8 mouse cellular contexts compared by ENCODE assay signal in the genomic region with DNA sequence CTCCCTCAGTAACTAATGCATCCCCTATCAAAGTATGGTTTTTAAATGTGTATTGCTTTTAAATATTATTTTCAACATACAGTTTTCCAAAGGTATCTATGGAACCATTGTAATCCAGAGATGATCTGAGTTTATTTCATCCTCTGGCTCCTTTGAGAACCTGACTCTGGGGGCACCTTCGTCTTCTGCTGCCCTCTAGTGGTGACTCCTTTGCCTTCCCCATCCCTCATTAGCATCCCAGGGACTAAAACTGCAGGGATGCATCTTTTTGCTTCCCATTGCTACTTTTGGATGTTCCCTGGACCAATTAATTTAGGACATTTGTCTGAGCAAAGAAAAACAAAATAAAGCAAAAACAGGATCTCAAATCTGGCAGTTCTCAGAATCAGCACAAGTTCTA.
DNase-seq lines count a peak whose midpoint lies in the region; ATAC-seq and TF ChIP-seq lines count a peak whose summit lies in the region.

No protein-coding gene starts in this region.

- 0% methylated on average over 1 of the region's 1 CpGs for WGBS in embryonic facial prominence, embryonic 10.5 days
- 3% methylated on average over 1 of the region's 1 CpGs for WGBS in hindbrain, postnatal 0 days

- no peaks in the 10 kb centered on the region for H3K27me3 ChIP-seq in embryonic facial prominence, embryonic 10.5 days (replicated peaks; ENCODE audit: low read depth, poor library complexity, severe bottlenecking)
- H3K27me3 ChIP-seq in hindbrain, postnatal 0 days (ENCODE audit: insufficient read depth, low read length) = no peaks in the 10 kb centered on the region

- H3K4me2 ChIP-seq in hindbrain, postnatal 0 days (ENCODE audit: low read depth, low read length) = no peak overlapping the region

- H3K4me3 ChIP-seq in embryonic facial prominence, embryonic 10.5 days = no peak overlapping the region
- no peak overlapping the region for H3K4me3 ChIP-seq in hindbrain, postnatal 0 days (ENCODE audit: low read length)

- H3K4me1 ChIP-seq in embryonic facial prominence, embryonic 10.5 days = no peaks in the 10 kb centered on the region
- H3K4me1 ChIP-seq in hindbrain, postnatal 0 days (ENCODE audit: insufficient read depth, low read length) = no peaks in the 10 kb centered on the region

- no peak overlapping the region for H3K27ac ChIP-seq in embryonic facial prominence, embryonic 10.5 days (replicated peaks)
- H3K27ac ChIP-seq in hindbrain, postnatal 0 days = no peak overlapping the region

- no peaks in the 10 kb centered on the region for H3K9me3 ChIP-seq in embryonic facial prominence, embryonic 10.5 days
- H3K9me3 ChIP-seq in hindbrain, postnatal 0 days (ENCODE audit: low read length) = no peaks in the 10 kb centered on the region

- DNase-seq in urinary bladder, adult 18-20 months (ENCODE audit: low spot score in 2 of 2) = peak; percentile 6 to 11
- no peak for DNase-seq in urinary bladder, postnatal 4 days (ENCODE audit: low spot score in 2 of 2)
- DNase-seq in adrenal gland, postnatal 25 days = peak; percentile 50
- DNase-seq in embryonic facial prominence, embryonic 10.5 days (ENCODE audit: low spot score) = peak; percentile 65
- DNase-seq in hindbrain, postnatal 0 days (ENCODE audit: low spot score) = peak; percentile 64
- peak; percentile 66 to 74 for DNase-seq in left cerebral cortex, postnatal 25 days (ENCODE audit: low spot score in 2 of 2)
- peak; percentile 7 for DNase-seq in ovary, adult 18-20 months (ENCODE audit: low spot score)
- DNase-seq in yolk sac, embryonic 10.5 days (ENCODE audit: low spot score) = no peak

- no peaks in the 10 kb centered on the region for H3K36me3 ChIP-seq in embryonic facial prominence, embryonic 10.5 days (replicated peaks)
- H3K36me3 ChIP-seq in hindbrain, postnatal 0 days (ENCODE audit: insufficient read depth, low read length) = no peaks in the 10 kb centered on the region

- intact Hi-C loops in left cerebral cortex, postnatal 25 days (cut with DNase I) = loop anchor here (2.0 to 5.0 kb wide), 2 partner anchors 97 to 223 kb away; partner anchors contain the start of gene Cds2

- TF ChIP-seq CTCF in hindbrain, postnatal 0 days (IDR thresholded peaks at IDR 0.05; ENCODE audit: low read depth) = peak; percentile 88

- H3K9ac ChIP-seq in hindbrain, postnatal 0 days (replicated peaks; ENCODE audit: low read length) = no peak overlapping the region

- ATAC-seq in hindbrain, postnatal 0 days = peak; percentile 70; the same call in 1 of the 2 replicates

Comparison
In these comparisons a context has a peak if more than half of its experiments do, and no peak if none do; other contexts are left out.
1. DNase-seq: peak in urinary bladder, adult 18-20 months (2 of 2), adrenal gland, postnatal 25 days (single experiment), embryonic facial prominence, embryonic 10.5 days (single experiment), hindbrain, postnatal 0 days (single experiment), left cerebral cortex, postnatal 25 days (2 of 2) and ovary, adult 18-20 months (single experiment); none in urinary bladder, postnatal 4 days (0 of 2) and yolk sac, embryonic 10.5 days (single experiment).